Mouse (Mus musculus) embryonic facial prominence, embryonic 14.5 days (tissue): Measurements from ENCODE around the gene Trarg1. TPM values are rescaled to one million over a fixed set of nuclear protein-coding genes. Genes with fewer than 3 reads are reported as not detected.

Source experiments
- ATAC-seq: fragments of 200-750 bp; cut with Nextera tagmentation; 2 replicates; pipeline ENCODE4 v1.8.0; 2017; ENCODE audit warnings: low read depth, moderate number of reproducible peaks, moderate TSS enrichment
- DNase-seq: peaks from one replicate; pipeline ENCODE4 v3.0.0-alpha.2; 2015; ENCODE audit warnings: low spot score
- H3K27ac ChIP-seq: fragments of 300-500 bp; sonication (generic); replicated peaks from 2 replicates; pipeline ENCODE4 v1.5.1; 2014; ENCODE audit warnings: low read depth, mild to moderate bottlenecking, low read length, moderate library complexity
- H3K27me3 ChIP-seq: fragments of 300-500 bp; sonication (generic); replicated peaks from 2 replicates; pipeline ENCODE4 v1.6.1; 2014; ENCODE audit warnings: low read length; ENCODE audit not compliant: control insufficient read depth, insufficient read depth
- H3K36me3 ChIP-seq: fragments of 300-500 bp; sonication (generic); 2 replicates; pipeline ENCODE4 v1.6.1; 2014; ENCODE audit warnings: low read length, mixed read lengths; ENCODE audit not compliant: control insufficient read depth, insufficient read depth
- H3K4me1 ChIP-seq: fragments of 300-500 bp; sonication (generic); 2 replicates; pipeline ENCODE4 v1.6.1; 2014; ENCODE audit warnings: antibody characterized with exemption, low read length; ENCODE audit not compliant: control insufficient read depth, insufficient read depth
- H3K4me2 ChIP-seq: fragments of 300-500 bp; sonication (generic); 2 replicates; pipeline ENCODE4 v1.6.1; 2014; ENCODE audit warnings: low read depth, mild to moderate bottlenecking, low read length, moderate library complexity, mixed read lengths
- H3K4me3 ChIP-seq: fragments of 300-500 bp; sonication (generic); 2 replicates; pipeline ENCODE4 v1.5.1; 2014; ENCODE audit warnings: low read depth, mild to moderate bottlenecking, low read length
- H3K9ac ChIP-seq: fragments of 300-500 bp; sonication (generic); 2 replicates; pipeline ENCODE4 v1.6.1; 2014; ENCODE audit warnings: low read depth, mild to moderate bottlenecking, low read length, moderate library complexity, mixed read lengths
- H3K9me3 ChIP-seq: fragments of 300-500 bp; sonication (generic); 2 replicates; pipeline ENCODE4 v1.6.1; 2016; ENCODE audit warnings: low read length; ENCODE audit not compliant: control insufficient read depth
- WGBS: fragments of 180-500 bp; shearing (Covaris S2); extraction: QIAGEN DNeasy Blood & Tissue Kit; methylation state at CpG from one replicate; pipeline ENCODE4 v1.1.7; 2014; 5-methylcytosine and 5-hydroxymethylcytosine counted together
- polyA plus RNA-seq: library from polyadenylated mRNA; unstranded; fragments of >200 nt; fragmentation: Nextera tagmentation; extraction: Ambion mirVana; gene quantifications from 2 replicates; pipeline ENCODE4 v1.2.1, GENCODE M21; 2014

Trarg1 gene
- polyA plus RNA-seq, 1 experiment from 2014 or later: 3.9 TPM

GRCm38 (mm10) chr11:76730650-76731049 lies 51.0 kb downstream of the Trarg1 start:
- H3K9ac ChIP-seq: no peak overlapping the region
- H3K4me2 ChIP-seq: no peak overlapping the region
- ATAC-seq: no peak
- 74% methylated on average over 3 of the region's 3 CpGs for WGBS
- peaks cover 83% of the 10 kb centered on the region for H3K36me3 ChIP-seq
- no peak for DNase-seq
- H3K9me3 ChIP-seq: no peaks in the 10 kb centered on the region
- no peak overlapping the region for H3K4me3 ChIP-seq
- H3K27me3 ChIP-seq: no peaks in the 10 kb centered on the region
- no peaks in the 10 kb centered on the region for H3K4me1 ChIP-seq
- H3K27ac ChIP-seq: no peak overlapping the region

GRCm38 (mm10) chr11:76734560-76734959 lies 55.0 kb downstream of the Trarg1 start:
- 86% methylated on average over 3 of the region's 3 CpGs for WGBS
- DNase-seq (no peak), ATAC-seq (no peak)
- Histone ChIP-seq H3K4me2 (no peak overlapping the region), H3K27me3 (no peaks in the 10 kb centered on the region), H3K36me3 (peaks cover 70% of the 10 kb centered on the region), H3K9me3 (no peaks in the 10 kb centered on the region), H3K4me3 (no peak overlapping the region), H3K4me1 (no peaks in the 10 kb centered on the region), H3K27ac (no peak overlapping the region), H3K9ac (no peak overlapping the region)

DNA sequence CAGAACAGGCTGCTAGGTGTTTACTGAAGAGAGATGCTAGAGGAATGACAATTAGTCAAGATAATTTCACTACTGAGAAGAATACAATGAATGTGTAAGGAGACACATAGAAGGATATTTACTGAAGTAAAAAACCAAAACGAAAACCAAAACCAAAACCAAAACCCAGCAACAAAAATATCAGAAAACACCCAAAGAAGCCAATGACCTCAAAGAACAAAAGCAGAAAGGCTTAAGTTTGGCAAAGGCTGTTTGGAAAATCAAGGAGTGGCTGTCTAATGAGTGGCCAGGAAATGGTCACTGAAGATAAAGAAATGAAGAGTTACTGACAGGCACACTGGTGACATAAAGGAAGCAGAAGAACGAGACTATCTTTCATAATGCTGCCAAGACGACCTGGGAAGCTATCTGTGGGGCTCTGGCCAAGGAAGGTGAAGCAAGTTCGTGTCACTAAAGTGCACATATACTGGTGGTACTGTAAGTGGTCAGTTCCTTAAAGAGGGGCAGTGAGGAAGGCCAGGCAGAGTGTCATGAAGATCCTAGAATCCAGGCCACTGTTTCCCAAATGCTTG lies 56.2 kb downstream of the Trarg1 start:
- Histone ChIP-seq H3K9ac (no peak overlapping the region), H3K9me3 (no peaks in the 10 kb centered on the region), H3K27me3 (no peaks in the 10 kb centered on the region), H3K4me3 (no peak overlapping the region), H3K4me1 (no peaks in the 10 kb centered on the region), H3K4me2 (no peak overlapping the region), H3K36me3 (peaks cover 61% of the 10 kb centered on the region), H3K27ac (no peak overlapping the region)
- ATAC-seq: no peak
- DNase-seq: no peak
- 77% methylated on average over 4 of the region's 4 CpGs for WGBS

DNA sequence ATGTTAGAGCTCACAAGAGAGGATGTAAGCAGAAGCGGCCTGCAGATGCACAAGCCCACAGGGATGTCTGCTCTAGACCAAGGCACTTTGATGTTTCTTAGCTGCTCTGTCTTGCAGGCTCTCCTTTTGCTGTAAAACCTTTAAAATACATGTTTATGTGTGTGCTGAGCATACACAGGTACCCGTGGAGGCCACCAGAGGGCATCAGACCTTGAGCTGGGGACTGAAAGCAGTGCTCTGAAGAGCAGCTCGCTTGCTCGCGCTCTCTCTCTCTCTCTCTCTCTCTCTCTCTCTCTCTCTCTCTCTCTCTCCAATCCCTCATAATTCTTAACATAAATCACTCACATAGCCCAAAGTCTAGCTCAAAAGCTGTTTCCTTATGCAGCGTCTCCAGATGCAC lies 59.5 kb downstream of the Trarg1 start:
- H3K27ac ChIP-seq: no peak overlapping the region
- H3K4me2 ChIP-seq: no peak overlapping the region
- WGBS: 78% methylated on average over 6 of the region's 6 CpGs
- ATAC-seq (no peak), DNase-seq (peak; percentile 9)
- H3K9ac ChIP-seq: no peak overlapping the region
- no peaks in the 10 kb centered on the region for H3K9me3 ChIP-seq
- no peak overlapping the region for H3K4me3 ChIP-seq
- no peaks in the 10 kb centered on the region for H3K4me1 ChIP-seq
- no peaks in the 10 kb centered on the region for H3K27me3 ChIP-seq
- peaks cover 54% of the 10 kb centered on the region for H3K36me3 ChIP-seq

DNA sequence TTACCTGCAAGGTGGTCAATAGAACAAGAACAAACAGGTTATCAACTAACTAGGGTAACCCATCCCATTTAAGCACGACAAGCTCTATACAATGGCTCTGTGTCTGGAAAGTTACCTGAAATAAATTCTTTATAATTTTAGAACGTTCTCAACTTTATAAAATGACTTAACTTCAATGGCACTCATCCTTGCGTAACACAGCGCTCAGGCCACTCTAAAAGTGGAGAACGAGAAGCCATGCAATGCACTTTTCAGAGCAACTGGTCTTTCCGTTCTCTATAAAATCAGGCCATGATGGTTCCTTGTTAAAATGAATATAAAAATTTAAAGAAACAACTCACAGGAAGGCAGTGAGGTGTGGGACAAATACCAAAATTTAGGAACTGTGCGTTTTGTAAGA lies 62.9 kb downstream of the Trarg1 start:
- 95% methylated on average over 7 of the region's 7 CpGs for WGBS
- H3K9me3 ChIP-seq: no peaks in the 10 kb centered on the region
- no peaks in the 10 kb centered on the region for H3K27me3 ChIP-seq
- H3K9ac ChIP-seq: no peak overlapping the region
- DNase-seq: no peak
- H3K4me3 ChIP-seq: no peak overlapping the region
- no peak for ATAC-seq
- H3K27ac ChIP-seq: no peak overlapping the region
- H3K4me1 ChIP-seq: no peaks in the 10 kb centered on the region
- H3K4me2 ChIP-seq: no peak overlapping the region
- peaks cover 54% of the 10 kb centered on the region for H3K36me3 ChIP-seq

DNA sequence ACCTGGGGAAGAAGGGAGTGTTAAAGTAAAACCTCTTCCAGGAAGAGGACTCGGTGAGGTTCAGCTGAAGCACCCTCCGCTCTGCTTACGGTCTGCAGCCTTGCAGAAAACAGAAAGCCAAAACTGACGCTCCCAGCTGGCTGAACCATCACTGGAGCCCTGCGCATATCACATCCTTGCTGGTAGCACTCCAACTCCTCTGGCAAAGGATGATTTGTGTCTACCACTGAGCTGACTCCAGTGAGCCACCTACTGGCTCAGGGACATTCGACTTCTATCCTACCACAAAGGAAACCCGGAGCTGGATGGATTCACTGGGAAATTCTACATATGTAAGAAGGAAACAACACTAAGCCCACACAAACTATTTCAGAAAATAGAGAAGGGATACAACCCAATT lies 64.9 kb downstream of the Trarg1 start:
- Histone ChIP-seq H3K27ac (no peak overlapping the region), H3K27me3 (no peaks in the 10 kb centered on the region), H3K4me2 (no peak overlapping the region), H3K9ac (no peak overlapping the region), H3K4me1 (no peaks in the 10 kb centered on the region), H3K9me3 (no peaks in the 10 kb centered on the region), H3K36me3 (peaks cover 72% of the 10 kb centered on the region), H3K4me3 (no peak overlapping the region)
- ATAC-seq: no peak
- DNase-seq: peak; percentile 43
- WGBS: 73% methylated on average over 7 of the region's 7 CpGs

DNA sequence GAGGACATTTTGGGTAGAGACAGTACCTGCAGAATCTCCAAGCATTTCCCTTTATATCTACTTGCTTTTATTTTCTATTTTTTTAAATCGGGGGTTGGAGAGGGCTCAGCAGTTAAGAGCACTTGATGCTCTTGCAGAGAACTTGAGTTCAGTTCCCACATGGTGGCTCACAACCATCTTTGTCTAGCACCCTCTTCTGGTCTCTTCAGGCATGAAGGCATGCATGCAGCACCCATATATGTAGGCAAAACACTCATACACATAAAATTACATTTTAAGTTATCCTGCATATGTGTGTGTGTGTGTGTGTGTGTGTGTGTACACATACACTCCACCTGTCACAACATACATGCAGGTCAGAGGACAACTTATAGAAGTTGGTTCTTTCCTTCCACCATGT lies 66.3 kb downstream of the Trarg1 start:
- H3K9me3 ChIP-seq: no peaks in the 10 kb centered on the region
- no peak overlapping the region for H3K27ac ChIP-seq
- no peak for DNase-seq
- no peak for ATAC-seq
- no peaks in the 10 kb centered on the region for H3K4me1 ChIP-seq
- no peak overlapping the region for H3K9ac ChIP-seq
- WGBS: 100% methylated on average over 1 of the region's 1 CpGs
- no peak overlapping the region for H3K4me2 ChIP-seq
- H3K27me3 ChIP-seq: no peaks in the 10 kb centered on the region
- H3K4me3 ChIP-seq: no peak overlapping the region
- peaks cover 82% of the 10 kb centered on the region for H3K36me3 ChIP-seq

Other genes with a start within 250 kb of the Trarg1 start
- 35.3 and 41.4 TPM in 2 replicates for gene Abr, start 57.5 kb upstream of the Trarg1 start, polyA plus RNA-seq
- 0.14 TPM in 1 of 2 replicates, not detected in the other for gene Bhlha9, start 7.3 kb upstream of the Trarg1 start, polyA plus RNA-seq
- 36.1 and 39.6 TPM in 2 replicates for gene Gosr1, start 83.8 kb downstream of the Trarg1 start, polyA plus RNA-seq
- 22.7 and 23.2 TPM in 2 replicates for gene Cpd, start 167.2 kb downstream of the Trarg1 start, polyA plus RNA-seq
- 0.62 and 1.5 TPM in 2 replicates for gene Tmigd1, start 222.4 kb downstream of the Trarg1 start, polyA plus RNA-seq
- gene Blmh, start 245.0 kb downstream of the Trarg1 start, polyA plus RNA-seq: 127 and 137 TPM in 2 replicates